9 mouse cellular contexts compared by ENCODE assay signal in the genomic region with DNA sequence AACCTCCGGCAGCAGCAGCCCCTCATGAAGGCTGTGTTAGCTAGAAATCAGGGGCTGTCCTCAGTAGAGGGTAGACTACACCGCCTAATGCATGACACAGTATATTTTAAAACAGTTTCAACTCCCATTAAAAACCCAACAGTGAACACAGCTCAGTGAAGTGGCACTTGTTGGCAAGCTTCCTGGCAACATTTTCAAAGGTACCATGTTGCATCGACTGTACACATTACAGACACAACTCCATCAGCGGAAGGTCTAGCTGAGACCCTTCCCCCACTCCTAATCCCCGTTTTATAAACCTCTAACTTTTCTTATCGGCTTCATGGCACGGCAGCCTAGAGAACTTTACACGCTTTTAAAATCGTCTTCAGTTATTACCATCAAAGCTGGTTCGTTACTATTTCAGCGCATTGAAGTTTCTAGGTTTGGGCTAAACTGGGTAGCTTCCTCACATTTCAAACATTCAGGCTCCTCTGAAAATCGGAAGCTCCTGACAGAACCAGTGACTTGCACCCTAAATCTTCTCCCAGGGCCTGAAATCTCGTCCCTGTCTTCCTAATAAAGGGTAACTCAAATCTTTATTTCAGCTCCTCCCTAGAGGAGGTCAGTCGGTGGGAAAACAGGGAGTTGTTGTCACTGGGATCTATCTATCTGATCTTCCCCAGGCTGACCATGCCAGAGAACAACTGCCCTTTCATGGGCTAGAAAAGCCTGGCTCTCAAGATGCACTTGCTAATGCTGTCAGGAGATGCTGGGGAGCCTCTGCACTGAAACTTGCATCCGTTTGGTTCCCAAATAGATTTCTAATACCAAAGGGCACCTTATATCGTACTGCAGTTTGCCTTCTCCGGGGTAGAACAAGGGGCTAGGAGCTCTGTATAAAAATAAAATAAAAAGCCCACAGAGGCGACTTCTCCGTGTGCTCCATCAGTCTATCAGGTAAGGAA. TPM values are rescaled to one million over a fixed set of nuclear protein-coding genes. Genes with fewer than 3 reads are reported as not detected.
A peak's percentile ranks its signal among the peaks of the same experiment; 100 is the strongest.
DNase-seq lines count a peak whose midpoint lies in the region; ATAC-seq lines count a peak whose summit lies in the region.
"Had no signal": no experiment of that assay in that cellular context is flagged by ENCODE, and none has a peak within 500 bp of the region (broad histone marks: within the 10 kb centered on the region; RNA-seq: fewer than 3 reads in every experiment).

No protein-coding gene starts in this region.

- H3K9me3 ChIP-seq in forebrain, embryonic 12.5 days, result no peaks in the 10 kb centered on the region

- H3K4me1 ChIP-seq in forebrain, embryonic 12.5 days, result peaks cover 8% of the 10 kb centered on the region; the same call in 1 of the 2 replicates

- peak overlapping the region; percentile 71 for H3K4me3 ChIP-seq in forebrain, embryonic 12.5 days (replicated peaks)

- no peaks in the 10 kb centered on the region for H3K36me3 ChIP-seq in forebrain, embryonic 12.5 days (replicated peaks)

- H3K9ac ChIP-seq in forebrain, embryonic 12.5 days, result peak overlapping the region; percentile 69

- H3K27ac ChIP-seq in forebrain, embryonic 12.5 days, result no peak overlapping the region

- peak; percentile 5 for DNase-seq in layer of hippocampus, adult 9-11 months
- DNase-seq in layer of hippocampus, adult 9-10 months (ENCODE audit: low spot score), result no peak
- DNase-seq in layer of hippocampus, postnatal 14 days (ENCODE audit: low spot score in 2 of 2), result peak; percentile 3 to 13
- DNase-seq in retina, postnatal 1 day, result peak; percentile 59
- no peak for DNase-seq in testis, postnatal 14 days (ENCODE audit: low spot score)
- DNase-seq in T-cell, adult 2 months (ENCODE audit: low spot score), result no peak
- no peak for DNase-seq in adrenal gland, adult 2 months

- H3K4me2 ChIP-seq in forebrain, embryonic 12.5 days, result peak overlapping the region; percentile 96

- 26% methylated on average over 19 of the region's 19 CpGs for WGBS in forebrain, embryonic 12.5 days

- ATAC-seq in forebrain, embryonic 12.5 days (ENCODE audit: low FRiP score), result no peak
- ATAC-seq: Patski had no signal

- no peaks in the 10 kb centered on the region for H3K27me3 ChIP-seq in forebrain, embryonic 12.5 days

RNA-seq across cellular contexts. Expression of gene Sorcs1, which starts 1.6 kb away (rescaled TPM):
- polyA plus RNA-seq in forebrain, embryonic 12.5 days (2016; fragmentation: Nextera tagmentation; extraction: Ambion mirVana), result 6.3 and 8.0 TPM in 2 replicates
- 1 to 10 TPM; 7.0 to 9.5 TPM for total RNA-seq in layer of hippocampus, postnatal 14 days (2021)
- under 1 TPM; 0.52 to 0.59 TPM for total RNA-seq in adrenal gland, adult 2 months (2021)
- polyA plus RNA-seq in adrenal gland, adult 2 months (2012; rRNA removed), result 0.11 and 0.23 TPM in 2 replicates
- polyA plus RNA-seq: Patski had no signal

Comparison
In these comparisons a context has a peak if more than half of its experiments do, and no peak if none do; other contexts are left out.
1. DNase-seq: peak in layer of hippocampus, adult 9-11 months (single experiment), layer of hippocampus, postnatal 14 days (2 of 2) and retina, postnatal 1 day (single experiment); none in layer of hippocampus, adult 9-10 months (single experiment), testis, postnatal 14 days (single experiment), T-cell, adult 2 months (single experiment) and adrenal gland, adult 2 months (single experiment).
2. RNA of gene Sorcs1, which starts 1.6 kb away (total RNA-seq): 7.0 to 9.5 TPM in layer of hippocampus, postnatal 14 days; 0.52 to 0.59 TPM in adrenal gland, adult 2 months; every median in the first group is over 4 times any median in the second.